Mouse (Mus musculus): ENCODE data around the gene Rcn2. TPM values are rescaled to one million over a fixed set of nuclear protein-coding genes. Genes with fewer than 3 reads are reported as not detected.
"Not testable (repeated sequence)": the region's sequence is repeated elsewhere in the genome, so short reads cannot be mapped to it uniquely, and the experiment has no call there.

Rcn2 gene
- polyA plus RNA-seq (2012; rRNA removed): 109 and 111 TPM in 2 replicates

- DNase-seq (ENCODE audit: low spot score): peak; percentile 95
These were observed at the start of gene Rcn2 for GRCm38 (mm10) chr9:56041372-56042180. Gene Rcn2, plus strand, starts transcription at chr9:56041845.

- not testable (repeated sequence) for DNase-seq (ENCODE audit: low spot score)
These were observed 37.0 kb upstream of the Rcn2 start for GRCm38 (mm10) chr9:56004679-56005078.

GRCm38 (mm10) chr9:56010450-56010849, 31.2 kb upstream of the Rcn2 start, which contains the start of gene 4930563M21Rik:
Gene 4930563M21Rik, minus strand, starts transcription at chr9:56010550.
- no peak for DNase-seq (ENCODE audit: low spot score)

- DNase-seq (ENCODE audit: low spot score): no peak
These were observed 16.9 kb upstream of the Rcn2 start for GRCm38 (mm10) chr9:56024772-56025171.

GRCm38 (mm10) chr9:56027292-56027691, 14.4 kb upstream of the Rcn2 start:
- DNase-seq (ENCODE audit: low spot score): no peak

- DNase-seq (ENCODE audit: low spot score): no peak
These were observed 9.4 kb upstream of the Rcn2 start for GRCm38 (mm10) chr9:56032219-56032618.

GRCm38 (mm10) chr9:56042181-56042621, 556 bp downstream of the Rcn2 start:
- DNase-seq (ENCODE audit: low spot score): no peak

- DNase-seq (ENCODE audit: low spot score): no peak
These were observed 12.2 kb downstream of the Rcn2 start for GRCm38 (mm10) chr9:56053796-56054195.

GRCm38 (mm10) chr9:56056147-56056546, 14.5 kb downstream of the Rcn2 start:
- DNase-seq (ENCODE audit: low spot score): no peak

- no peak for DNase-seq (ENCODE audit: low spot score)
These were observed 20.7 kb downstream of the Rcn2 start for GRCm38 (mm10) chr9:56062336-56062735.

- no peak for DNase-seq (ENCODE audit: low spot score)
These were observed 23.4 kb downstream of the Rcn2 start for GRCm38 (mm10) chr9:56065011-56065410.

GRCm38 (mm10) chr9:56067964-56068363, 26.3 kb downstream of the Rcn2 start:
- DNase-seq (ENCODE audit: low spot score): no peak

- no peak for DNase-seq (ENCODE audit: low spot score)
These were observed 27.0 kb downstream of the Rcn2 start for GRCm38 (mm10) chr9:56068630-56069029.

- DNase-seq (ENCODE audit: low spot score): no peak
These were observed 31.2 kb downstream of the Rcn2 start for GRCm38 (mm10) chr9:56072861-56073260.

GRCm38 (mm10) chr9:56074863-56075262, 33.2 kb downstream of the Rcn2 start:
- DNase-seq (ENCODE audit: low spot score): no peak

- no peak for DNase-seq (ENCODE audit: low spot score)
These were observed 33.6 kb downstream of the Rcn2 start for GRCm38 (mm10) chr9:56075264-56075663.

- DNase-seq (ENCODE audit: low spot score): no peak
These were observed 34.4 kb downstream of the Rcn2 start for GRCm38 (mm10) chr9:56075901-56076620.

GRCm38 (mm10) chr9:56079587-56079986, 37.9 kb downstream of the Rcn2 start:
- no peak for DNase-seq (ENCODE audit: low spot score)

- DNase-seq (ENCODE audit: low spot score): no peak
These were observed 44.9 kb downstream of the Rcn2 start for GRCm38 (mm10) chr9:56086524-56086923.

GRCm38 (mm10) chr9:56089778-56090520, 48.3 kb downstream of the Rcn2 start, which contains the start of gene Pstpip1:
Gene Pstpip1, plus strand, starts transcription at chr9:56089962.
- peak; percentile 44 for DNase-seq (ENCODE audit: low spot score)

GRCm38 (mm10) chr9:56090546-56091225, 49.0 kb downstream of the Rcn2 start:
- DNase-seq (ENCODE audit: low spot score): no peak

Data from urinary bladder, adult 2 months (tissue).